Mouse (Mus musculus) heart, embryonic 13.5 days (tissue): ENCODE data around the gene Gm10282. TPM values are rescaled to one million over a fixed set of nuclear protein-coding genes. Genes with fewer than 3 reads are reported as not detected.

Experiments
- ATAC-seq: fragments of 200-750 bp; cut with Nextera tagmentation; 2 replicates; pipeline ENCODE4 v1.8.0; 2017; ENCODE audit warnings: moderate TSS enrichment; ENCODE audit not compliant: insufficient number of reproducible peaks, low FRiP score, low TSS enrichment; ENCODE audit errors: extremely low read depth
- H3K27ac ChIP-seq: fragments of 300-500 bp; sonication (generic); replicated peaks from 2 replicates; pipeline ENCODE4 v1.5.1; 2015; ENCODE audit warnings: moderate library complexity, mild to moderate bottlenecking, inconsistent platforms
- H3K27me3 ChIP-seq: fragments of 300-500 bp; sonication (generic); replicated peaks from 2 replicates; pipeline ENCODE4 v1.6.1; 2015; ENCODE audit warnings: mild to moderate bottlenecking, inconsistent platforms
- H3K36me3 ChIP-seq: fragments of 300-500 bp; sonication (generic); 2 replicates; pipeline ENCODE4 v1.6.1; 2015; ENCODE audit warnings: mild to moderate bottlenecking, inconsistent platforms
- H3K4me1 ChIP-seq: fragments of 300-500 bp; sonication (generic); 2 replicates; pipeline ENCODE4 v1.6.1; 2015; ENCODE audit warnings: inconsistent platforms
- H3K4me2 ChIP-seq: fragments of 300-500 bp; sonication (generic); 2 replicates; pipeline ENCODE4 v1.6.1; 2015; ENCODE audit warnings: inconsistent platforms, mild to moderate bottlenecking, moderate library complexity
- H3K4me3 ChIP-seq: fragments of 300-500 bp; sonication (generic); 2 replicates; pipeline ENCODE4 v1.5.1; 2015; ENCODE audit warnings: moderate library complexity, mild to moderate bottlenecking, inconsistent platforms
- H3K9ac ChIP-seq: fragments of 300-500 bp; sonication (generic); 2 replicates; pipeline ENCODE4 v1.6.1; 2015; ENCODE audit warnings: inconsistent platforms, mild to moderate bottlenecking, moderate library complexity
- H3K9me3 ChIP-seq: fragments of 300-500 bp; sonication (generic); 2 replicates; pipeline ENCODE4 v1.6.1; 2016; ENCODE audit warnings: inconsistent platforms
- WGBS: fragments of 180-500 bp; shearing (Covaris S2); methylation state at CpG from one replicate; pipeline ENCODE4 v1.1.7; 2015; ENCODE audit warnings: mixed read lengths; 5-methylcytosine and 5-hydroxymethylcytosine counted together
- polyA plus RNA-seq: library from polyadenylated mRNA; unstranded; fragments of >200 nt; fragmentation: Nextera tagmentation; extraction: Ambion mirVana; gene quantifications from 2 replicates; pipeline ENCODE4 v1.2.1, GENCODE M21; 2015

Gm10282 gene
- polyA plus RNA-seq, 1 experiment from 2014 or later = 15.9 TPM

DNA sequence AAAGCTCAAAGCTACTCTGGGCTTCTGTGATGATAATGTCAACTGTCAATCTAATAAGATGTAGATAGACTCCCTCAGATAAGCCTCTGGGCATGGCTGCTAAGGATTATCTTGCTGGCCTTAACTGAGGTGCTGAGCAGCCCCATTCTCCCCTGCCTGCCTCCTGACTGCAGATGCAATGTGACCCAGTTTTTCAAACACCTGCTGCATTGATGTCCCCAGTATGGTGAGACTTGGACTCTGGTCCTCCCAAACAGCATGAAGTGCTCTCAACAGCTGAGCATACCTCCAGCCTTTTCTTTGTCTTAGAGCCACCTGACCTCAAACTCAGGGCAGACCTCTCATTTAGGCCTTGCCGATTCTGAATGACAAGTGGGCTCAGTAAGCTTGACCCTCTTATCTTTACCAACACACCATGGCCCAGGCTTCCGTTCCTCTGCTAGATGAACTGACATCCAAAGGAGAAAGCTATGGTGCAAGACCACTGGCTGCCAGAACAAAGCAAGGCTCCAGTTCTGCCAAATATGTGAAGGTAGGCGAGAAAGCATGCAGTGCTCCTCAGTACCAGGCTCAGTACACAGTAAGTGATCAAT lies 8.0 kb upstream of the Gm10282 start:
- Histone ChIP-seq H3K9me3 (no peaks in the 10 kb centered on the region), H3K9ac (no peak overlapping the region), H3K27me3 (no peaks in the 10 kb centered on the region), H3K4me1 (peaks cover 54% of the 10 kb centered on the region), H3K36me3 (no peaks in the 10 kb centered on the region), H3K4me3 (no peak overlapping the region), H3K4me2 (no peak overlapping the region), H3K27ac (no peak overlapping the region)
- 46% methylated on average over 3 of the region's 3 CpGs for WGBS
- ATAC-seq = no peak

DNA sequence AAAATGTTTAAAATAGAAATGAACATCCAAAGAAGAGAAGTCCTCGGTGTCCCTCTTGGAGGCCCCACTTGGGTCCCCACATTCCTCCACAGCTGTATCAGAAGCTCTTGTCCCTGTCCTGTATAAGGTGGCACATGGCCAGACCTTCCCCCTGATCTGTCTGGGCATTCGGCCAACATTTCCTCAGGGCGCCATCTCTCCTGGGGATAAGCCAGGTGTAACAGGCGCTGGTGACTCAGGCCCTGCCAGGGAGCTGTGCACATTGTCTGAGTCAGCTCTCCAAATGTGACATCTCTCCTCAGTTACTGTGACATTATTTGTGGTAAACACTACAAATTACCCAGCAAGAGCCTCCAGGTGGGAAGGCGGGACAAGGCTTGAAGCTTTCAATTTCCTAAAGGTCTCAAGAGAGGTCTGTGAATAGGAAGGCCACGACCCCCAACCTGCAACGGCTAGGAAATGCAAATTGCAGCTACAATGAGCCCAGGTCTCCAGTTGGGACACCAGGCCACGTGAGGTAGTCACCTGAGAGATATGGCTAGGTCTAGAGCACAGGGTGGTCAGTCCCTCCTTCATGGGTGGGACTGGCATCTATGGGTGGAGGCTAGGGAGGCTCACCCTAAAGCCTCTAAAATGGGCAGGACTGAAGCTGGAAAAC lies 5.9 kb upstream of the Gm10282 start:
- peak; percentile 47; the same call in 1 of the 2 replicates for ATAC-seq
- 31% methylated on average over 8 of the region's 8 CpGs for WGBS
- H3K4me1 ChIP-seq = peaks cover 48% of the 10 kb centered on the region
- no peaks in the 10 kb centered on the region for H3K27me3 ChIP-seq
- H3K4me3 ChIP-seq = no peak overlapping the region
- no peak overlapping the region for H3K9ac ChIP-seq
- no peak overlapping the region for H3K4me2 ChIP-seq
- peak overlapping the region; percentile 91 for H3K27ac ChIP-seq
- H3K36me3 ChIP-seq = no peaks in the 10 kb centered on the region
- no peaks in the 10 kb centered on the region for H3K9me3 ChIP-seq

DNA sequence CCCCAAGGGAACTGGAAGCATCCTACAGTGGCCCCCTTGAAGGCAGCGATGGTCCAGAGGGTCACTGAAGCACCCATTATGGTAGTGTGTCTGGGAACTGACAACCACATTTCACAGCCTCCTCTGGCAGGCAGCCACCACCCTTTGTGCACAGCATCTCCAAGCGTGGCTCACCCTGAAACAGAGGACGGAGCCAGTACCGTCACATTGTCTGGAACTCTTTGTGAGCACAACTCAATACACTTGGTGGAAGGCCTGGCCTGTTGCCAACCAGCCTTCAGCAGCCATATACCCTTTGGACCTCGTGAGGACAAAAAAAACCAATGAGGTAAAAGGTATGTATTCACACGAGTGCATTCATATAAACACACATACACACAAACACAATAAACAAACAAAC lies 3.2 kb upstream of the Gm10282 start:
- no peaks in the 10 kb centered on the region for H3K36me3 ChIP-seq
- H3K27ac ChIP-seq = peak overlapping the region; percentile 81
- H3K4me3 ChIP-seq = no peak overlapping the region
- ATAC-seq = peak; percentile 56
- H3K9ac ChIP-seq = no peak overlapping the region
- 21% methylated on average over 6 of the region's 6 CpGs for WGBS
- H3K4me2 ChIP-seq = no peak overlapping the region
- no peaks in the 10 kb centered on the region for H3K27me3 ChIP-seq
- H3K4me1 ChIP-seq = peaks cover 47% of the 10 kb centered on the region
- no peaks in the 10 kb centered on the region for H3K9me3 ChIP-seq

DNA sequence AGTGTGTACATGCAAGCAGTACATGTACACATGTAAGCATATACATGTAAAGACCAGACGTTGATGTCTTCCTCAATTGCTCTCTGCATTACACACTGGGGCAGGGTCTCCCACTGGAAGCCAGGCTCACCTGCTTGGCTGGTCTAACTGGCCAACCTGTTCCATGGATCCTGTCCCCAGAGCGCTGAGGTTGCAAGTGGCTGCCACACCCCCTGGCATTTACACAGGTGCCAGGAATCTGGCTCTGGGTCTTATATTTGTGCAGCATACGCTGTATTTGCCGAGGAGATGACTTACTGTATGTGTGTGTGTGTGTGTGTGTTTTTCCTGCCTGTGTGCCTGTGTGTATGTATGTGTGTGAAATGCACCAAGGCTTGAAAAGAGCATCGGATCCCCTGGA lies 1.9 kb upstream of the Gm10282 start:
- WGBS = 82% methylated on average over 5 of the region's 5 CpGs
- H3K27me3 ChIP-seq = no peaks in the 10 kb centered on the region
- ATAC-seq = no peak
- no peak overlapping the region for H3K9ac ChIP-seq
- H3K4me2 ChIP-seq = no peak overlapping the region
- no peak overlapping the region for H3K27ac ChIP-seq
- H3K4me3 ChIP-seq = no peak overlapping the region
- no peaks in the 10 kb centered on the region for H3K9me3 ChIP-seq
- no peaks in the 10 kb centered on the region for H3K36me3 ChIP-seq
- H3K4me1 ChIP-seq = peaks cover 48% of the 10 kb centered on the region

DNA sequence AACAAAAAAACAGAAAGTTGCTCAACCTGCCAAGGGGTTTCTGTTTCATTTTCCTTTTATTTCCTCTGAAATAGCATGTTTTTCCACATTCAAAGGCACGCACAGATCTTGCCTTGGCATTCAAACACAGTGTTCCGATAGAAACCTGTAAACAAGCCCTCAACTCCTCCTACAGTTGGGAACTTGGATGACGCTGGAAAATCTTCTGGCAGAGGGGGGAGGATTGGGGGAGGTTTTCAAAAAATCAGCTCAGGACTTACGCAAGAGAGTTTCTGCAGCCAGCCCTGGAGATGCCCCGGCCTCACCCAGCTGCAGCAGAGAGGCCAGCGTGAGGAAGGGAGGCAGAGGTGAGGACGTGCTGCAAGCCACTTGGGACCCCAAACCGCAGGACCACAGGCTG lies 1.4 kb downstream of the Gm10282 start:
- Histone ChIP-seq H3K4me1 (peaks cover 23% of the 10 kb centered on the region), H3K27me3 (no peaks in the 10 kb centered on the region), H3K27ac (peak overlapping the region; percentile 75; the same call in 1 of the 2 replicates), H3K4me2 (0 out of 2 replicates have a peak overlapping the region, but pooled peaks have one; percentile 4), H3K4me3 (no peak overlapping the region), H3K9ac (peak overlapping the region; percentile 33; the same call in 1 of the 2 replicates), H3K9me3 (no peaks in the 10 kb centered on the region), H3K36me3 (no peaks in the 10 kb centered on the region)
- 40% methylated on average over 8 of the region's 8 CpGs for WGBS
- no peak for ATAC-seq

DNA sequence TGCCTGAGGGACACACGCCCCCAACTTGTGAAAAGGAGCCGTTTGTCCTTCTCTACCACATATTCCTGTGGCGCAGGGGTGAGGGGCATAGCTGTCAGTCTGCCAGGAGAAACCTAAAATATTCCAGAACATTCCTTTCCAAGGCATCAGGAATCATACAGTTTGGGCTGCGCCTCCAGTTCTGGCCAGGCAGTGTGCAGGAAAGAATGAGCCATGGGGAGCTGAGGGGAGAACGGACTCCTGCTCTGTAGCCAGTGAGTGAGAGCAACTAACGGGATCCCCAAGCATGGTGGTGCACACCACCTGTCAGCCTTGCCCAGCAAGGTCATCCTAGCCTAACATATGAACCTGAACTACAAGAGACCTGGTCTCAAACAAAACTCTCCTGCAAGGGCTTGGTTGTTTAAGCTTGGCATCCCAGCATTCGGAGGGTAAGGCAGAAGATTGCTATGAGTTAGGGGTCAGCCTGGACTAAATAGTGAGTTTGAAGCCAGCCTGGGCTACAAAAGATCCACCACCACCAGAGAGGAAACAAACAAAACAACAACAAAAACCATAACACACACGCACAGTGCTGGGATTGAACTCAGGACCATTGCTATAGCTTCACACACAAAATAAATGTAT lies 2.0 kb downstream of the Gm10282 start:
- ATAC-seq = no peak
- peaks cover 18% of the 10 kb centered on the region for H3K4me1 ChIP-seq
- no peak overlapping the region for H3K4me3 ChIP-seq
- 0 out of 2 replicates have a peak overlapping the region, but pooled peaks have one; percentile 9 for H3K4me2 ChIP-seq
- peak overlapping the region; percentile 75 for H3K27ac ChIP-seq
- H3K27me3 ChIP-seq = no peaks in the 10 kb centered on the region
- peak overlapping the region; percentile 64 for H3K9ac ChIP-seq
- 48% methylated on average over 8 of the region's 8 CpGs for WGBS
- H3K36me3 ChIP-seq = no peaks in the 10 kb centered on the region
- H3K9me3 ChIP-seq = no peaks in the 10 kb centered on the region

DNA sequence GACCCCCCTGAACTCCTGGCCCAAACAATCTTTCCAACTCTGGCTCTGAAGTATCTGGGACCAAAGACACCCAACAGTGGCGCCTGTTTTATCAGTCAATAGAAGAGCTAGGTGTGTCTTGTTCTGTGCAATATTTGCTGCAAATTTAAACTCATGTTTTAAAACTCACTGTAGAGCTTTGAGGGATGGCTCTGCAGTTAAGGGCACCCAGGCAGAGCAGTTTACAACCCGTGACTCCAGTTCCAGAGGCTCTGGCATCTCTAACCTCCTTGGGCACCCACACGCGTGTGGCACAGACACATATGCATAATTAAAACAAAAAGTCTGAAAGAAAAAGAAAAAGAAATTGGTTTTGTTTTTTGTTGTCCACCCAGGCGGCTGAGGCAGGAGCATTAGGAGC lies 3.6 kb downstream of the Gm10282 start:
- H3K4me3 ChIP-seq = no peak overlapping the region
- H3K4me2 ChIP-seq = no peak overlapping the region
- no peaks in the 10 kb centered on the region for H3K9me3 ChIP-seq
- no peaks in the 10 kb centered on the region for H3K27me3 ChIP-seq
- H3K4me1 ChIP-seq = peaks cover 19% of the 10 kb centered on the region
- no peak overlapping the region for H3K27ac ChIP-seq
- 79% methylated on average over 5 of the region's 5 CpGs for WGBS
- no peak overlapping the region for H3K9ac ChIP-seq
- ATAC-seq = no peak
- no peaks in the 10 kb centered on the region for H3K36me3 ChIP-seq

DNA sequence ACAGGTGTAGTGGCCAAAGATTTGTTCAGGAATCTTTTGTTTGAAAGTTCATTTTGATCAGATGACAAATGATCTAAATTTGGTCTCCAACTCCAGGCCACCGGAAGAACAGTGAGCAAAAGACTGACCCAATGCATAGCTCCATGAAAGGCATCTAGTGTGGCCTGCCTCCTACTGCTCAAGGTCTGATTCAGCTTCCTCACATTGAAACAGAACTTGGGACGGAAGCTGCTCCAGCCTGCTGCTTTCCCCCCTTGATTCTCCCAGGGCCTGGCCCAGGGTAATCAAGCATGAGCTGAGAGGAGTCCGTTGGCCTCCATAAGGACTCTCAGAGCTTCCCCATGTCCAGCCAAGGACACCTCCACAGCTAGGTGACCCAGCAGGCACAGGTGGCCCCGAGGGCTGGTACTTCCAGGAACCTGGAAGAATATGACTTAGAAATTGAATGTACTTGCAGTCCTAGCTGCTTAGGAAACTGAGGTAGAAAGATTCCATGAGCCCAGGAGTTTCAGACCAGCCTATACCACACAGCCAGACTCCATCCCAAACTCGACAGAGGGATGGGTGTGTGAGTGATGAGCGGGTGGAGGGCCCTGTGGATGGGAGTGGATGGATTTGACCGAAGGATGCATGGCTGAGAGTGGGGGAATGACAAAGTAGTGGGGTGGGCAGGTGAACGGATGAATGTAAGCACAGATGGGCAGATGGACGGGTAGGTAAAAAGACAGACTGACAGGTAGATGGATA lies 4.2 kb downstream of the Gm10282 start:
- Histone ChIP-seq H3K4me1 (peaks cover 25% of the 10 kb centered on the region), H3K9me3 (no peaks in the 10 kb centered on the region), H3K27ac (no peak overlapping the region), H3K9ac (no peak overlapping the region), H3K4me2 (no peak overlapping the region), H3K4me3 (no peak overlapping the region), H3K36me3 (no peaks in the 10 kb centered on the region), H3K27me3 (no peaks in the 10 kb centered on the region)
- 76% methylated on average over 9 of the region's 9 CpGs for WGBS
- no peak for ATAC-seq

DNA sequence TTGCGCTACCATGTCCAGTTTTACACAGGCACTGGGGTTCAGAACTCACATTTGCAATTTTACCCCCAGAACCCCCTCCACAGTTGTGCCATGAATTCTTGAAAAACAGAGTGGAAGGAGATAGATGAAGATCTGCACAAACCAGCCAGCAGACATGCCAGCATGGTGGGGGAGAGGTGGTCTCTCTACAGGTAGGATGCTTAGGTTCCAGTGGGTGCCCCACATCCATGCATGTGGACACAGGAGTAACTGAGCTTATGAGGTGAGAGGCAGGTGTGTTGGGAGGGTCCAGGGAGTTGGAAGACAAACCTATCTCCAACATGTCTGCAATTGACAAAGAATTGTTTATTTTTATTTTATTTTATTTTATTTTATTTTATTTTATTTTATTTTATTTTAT lies 6.1 kb downstream of the Gm10282 start:
- Histone ChIP-seq H3K4me1 (peaks cover 44% of the 10 kb centered on the region), H3K4me3 (no peak overlapping the region), H3K4me2 (no peak overlapping the region), H3K27me3 (no peaks in the 10 kb centered on the region), H3K9me3 (no peaks in the 10 kb centered on the region), H3K36me3 (no peaks in the 10 kb centered on the region), H3K27ac (no peak overlapping the region), H3K9ac (no peak overlapping the region)
- WGBS = 88% methylated on average over 1 of the region's 1 CpGs
- ATAC-seq = no peak

DNA sequence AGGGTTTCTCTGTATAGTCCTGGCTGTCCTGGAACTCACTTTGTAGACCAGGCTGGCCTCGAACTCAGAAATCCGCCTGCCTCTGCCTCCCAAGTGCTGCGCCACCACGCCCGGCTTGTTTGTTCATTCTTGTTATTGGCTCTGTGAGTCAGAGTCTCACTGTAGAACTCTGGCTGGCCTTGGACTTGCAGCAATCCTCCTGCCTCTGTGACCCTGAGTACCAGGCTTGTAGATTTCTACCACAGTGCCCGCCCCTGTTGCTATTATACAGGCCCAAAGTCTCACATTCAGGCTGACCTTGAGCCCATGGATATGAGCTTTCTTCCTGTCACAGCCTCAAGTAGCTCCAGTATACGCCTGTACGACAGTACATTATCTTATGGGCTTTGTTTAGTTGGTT lies 8.5 kb downstream of the Gm10282 start:
- H3K27me3 ChIP-seq = no peaks in the 10 kb centered on the region
- no peak for ATAC-seq
- H3K9me3 ChIP-seq = no peaks in the 10 kb centered on the region
- H3K4me2 ChIP-seq = no peak overlapping the region
- no peak overlapping the region for H3K4me3 ChIP-seq
- peak overlapping the region; percentile 96 for H3K27ac ChIP-seq
- H3K4me1 ChIP-seq = peaks cover 31% of the 10 kb centered on the region
- H3K36me3 ChIP-seq = no peaks in the 10 kb centered on the region
- 80% methylated on average over 8 of the region's 8 CpGs for WGBS
- H3K9ac ChIP-seq = no peak overlapping the region

DNA sequence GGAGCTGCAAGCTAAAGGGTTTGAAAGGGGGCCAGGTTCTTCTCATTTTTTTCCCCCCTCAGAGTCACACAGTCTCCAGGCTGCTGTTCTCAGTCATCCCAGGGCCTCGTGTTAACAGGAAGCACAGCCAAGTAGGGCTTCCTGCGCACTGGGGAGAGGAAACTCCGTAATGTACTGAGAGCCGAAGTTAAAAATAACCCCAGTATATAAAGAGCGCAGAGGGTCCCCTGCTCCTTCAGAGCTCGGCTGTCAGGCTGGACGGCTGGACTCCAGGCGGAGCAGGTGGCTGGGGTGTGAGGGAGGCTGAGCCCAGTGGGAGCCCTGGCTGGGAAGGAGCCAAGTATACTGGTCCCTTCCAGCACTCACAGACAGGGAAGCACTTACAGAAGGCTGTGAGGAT lies 9.4 kb downstream of the Gm10282 start:
- 6% methylated on average over 8 of the region's 8 CpGs for WGBS
- peak overlapping the region; percentile 3 for H3K4me2 ChIP-seq

More for the DNA sequence above, 9.4 kb downstream of the Gm10282 start:
- Histone ChIP-seq H3K9me3 (no peaks in the 10 kb centered on the region), H3K4me1 (peaks cover 31% of the 10 kb centered on the region), H3K4me3 (no peak overlapping the region), H3K9ac (peak overlapping the region; percentile 53), H3K27me3 (no peaks in the 10 kb centered on the region), H3K27ac (peak overlapping the region; percentile 96), H3K36me3 (no peaks in the 10 kb centered on the region)
- ATAC-seq = peak; percentile 89
